Mouse (Mus musculus) spleen, adult 2 months (tissue): ENCODE data around the gene Ak5. TPM values are rescaled to one million over a fixed set of nuclear protein-coding genes. Genes with fewer than 3 reads are reported as not detected.

Source experiments
- DNase-seq, 2 experiments: peaks; one replicate each; pipeline versions ENCODE4 v3.0.0 to v3.0.0-alpha.2; 2012 to 2021; ENCODE audit warnings: low spot score in 2 of 2, low read depth in 1 of 2
- H3K27ac ChIP-seq: fragments of 200-500 bp; 2 replicates; pipeline ENCODE4 v1.5.1; 2012; ENCODE audit warnings: low read length, inconsistent platforms; ENCODE audit not compliant: insufficient read depth
- H3K27me3 ChIP-seq: fragments of 200-500 bp; 2 replicates; pipeline ENCODE4 v1.6.1; 2012; ENCODE audit warnings: mild to moderate bottlenecking, moderate library complexity, low read length, inconsistent platforms; ENCODE audit not compliant: control insufficient read depth, insufficient read depth
- H3K36me3 ChIP-seq: fragments of 200-500 bp; 2 replicates; pipeline ENCODE4 v1.6.1; 2012; ENCODE audit warnings: mild to moderate bottlenecking, low read length, inconsistent platforms; ENCODE audit not compliant: control insufficient read depth, insufficient read depth
- H3K4me1 ChIP-seq: fragments of 200-500 bp; 2 replicates; pipeline ENCODE4 v1.6.1; 2011; ENCODE audit warnings: inconsistent platforms; ENCODE audit not compliant: control insufficient read depth, insufficient read depth, insufficient read length
- H3K4me3 ChIP-seq: fragments of 200-500 bp; 2 replicates; pipeline ENCODE4 v1.5.1; 2011; ENCODE audit warnings: mild to moderate bottlenecking, inconsistent platforms; ENCODE audit not compliant: insufficient read depth, insufficient read length; ENCODE audit errors: extremely low read depth
- CTCF ChIP-seq: fragments of 200-500 bp; IDR thresholded peaks from 2 replicates; pipeline ENCODE4 v1.5.1; 2011; ENCODE audit warnings: mild to moderate bottlenecking, inconsistent platforms; ENCODE audit not compliant: insufficient read depth, insufficient read length, insufficient replicate concordance; ENCODE audit errors: extremely low read depth
- POLR2A ChIP-seq: fragments of 200-500 bp; IDR thresholded peaks from 2 replicates; pipeline ENCODE4 v1.6.1; 2011; ENCODE audit warnings: low read depth, low read length, inconsistent platforms
- WGBS: fragments of 180-500 bp; shearing (Covaris S2); methylation state at CpG from one replicate; pipeline ENCODE4 v1.1.7; 2018; 5-methylcytosine and 5-hydroxymethylcytosine counted together
- polyA plus RNA-seq: library from polyadenylated mRNA; depleted of rRNA; stranded (reverse); fragments of >200 nt; gene quantifications from 2 replicates; pipeline ENCODE4 v1.2.3, GENCODE M21; 2012

Gene Ak5
- polyA plus RNA-seq, 1 experiment = 0.02 TPM

GRCm38 (mm10) chr3:152522634-152523314 lies 145.4 kb downstream of the Ak5 start:
- DNase-seq = no peak
- Histone ChIP-seq H3K4me3 (no peak overlapping the region), H3K36me3 (no peaks in the 10 kb centered on the region), H3K27me3 (no peaks in the 10 kb centered on the region), H3K4me1 (no peaks in the 10 kb centered on the region), H3K27ac (no peak overlapping the region)
- TF ChIP-seq POLR2A (no peak), CTCF (no peak)
- 80% methylated on average over 6 of the region's 6 CpGs for WGBS

GRCm38 (mm10) chr3:152521054-152521453 lies 147.1 kb downstream of the Ak5 start:
- Histone ChIP-seq H3K27me3 (no peaks in the 10 kb centered on the region), H3K27ac (no peak overlapping the region), H3K4me3 (no peak overlapping the region), H3K4me1 (no peaks in the 10 kb centered on the region), H3K36me3 (no peaks in the 10 kb centered on the region)
- WGBS = 87% methylated on average over 7 of the region's 7 CpGs
- no peak for DNase-seq
- TF ChIP-seq POLR2A = no peak
- no peak for TF ChIP-seq CTCF

GRCm38 (mm10) chr3:152520074-152520473 lies 148.1 kb downstream of the Ak5 start:
- H3K36me3 ChIP-seq = no peaks in the 10 kb centered on the region
- no peak for DNase-seq
- TF ChIP-seq POLR2A (no peak), CTCF (no peak)

GRCm38 (mm10) chr3:152519556-152519955 lies 148.6 kb downstream of the Ak5 start:
- Histone ChIP-seq H3K4me1 (no peaks in the 10 kb centered on the region), H3K27ac (no peak overlapping the region), H3K36me3 (no peaks in the 10 kb centered on the region), H3K4me3 (no peak overlapping the region), H3K27me3 (no peaks in the 10 kb centered on the region)
- 89% methylated on average over 10 of the region's 10 CpGs for WGBS
- no peak for DNase-seq
- no peak for TF ChIP-seq CTCF
- TF ChIP-seq POLR2A = no peak

More at GRCm38 (mm10) chr3:152520074-152520473, 148.1 kb downstream of the Ak5 start:
- 92% methylated on average over 3 of the region's 3 CpGs for WGBS
- H3K4me3 ChIP-seq = no peak overlapping the region
- H3K27me3 ChIP-seq = no peaks in the 10 kb centered on the region
- no peak overlapping the region for H3K27ac ChIP-seq
- no peaks in the 10 kb centered on the region for H3K4me1 ChIP-seq

- H3K27me3 ChIP-seq = no peaks in the 10 kb centered on the region
- TF ChIP-seq POLR2A (no peak), CTCF (no peak)
- H3K27ac ChIP-seq = no peak overlapping the region
- 79% methylated on average over 3 of the region's 3 CpGs for WGBS
- no peak overlapping the region for H3K4me3 ChIP-seq
- DNase-seq = no peak
- no peaks in the 10 kb centered on the region for H3K36me3 ChIP-seq
- no peaks in the 10 kb centered on the region for H3K4me1 ChIP-seq
Observed at GRCm38 (mm10) chr3:152516569-152516968, 151.6 kb downstream of the Ak5 start.

- 86% methylated on average over 6 of the region's 6 CpGs for WGBS
- TF ChIP-seq CTCF (no peak), POLR2A (no peak)
- no peaks in the 10 kb centered on the region for H3K27me3 ChIP-seq
- no peaks in the 10 kb centered on the region for H3K4me1 ChIP-seq
- H3K4me3 ChIP-seq = no peak overlapping the region
- no peak overlapping the region for H3K27ac ChIP-seq
- DNase-seq = no peak
- H3K36me3 ChIP-seq = no peaks in the 10 kb centered on the region
Observed at GRCm38 (mm10) chr3:152515959-152516358, 152.2 kb downstream of the Ak5 start.

GRCm38 (mm10) chr3:152512517-152512916 lies 155.6 kb downstream of the Ak5 start:
- no peak for TF ChIP-seq POLR2A
- TF ChIP-seq CTCF = no peak
- Histone ChIP-seq H3K4me3 (no peak overlapping the region), H3K36me3 (no peaks in the 10 kb centered on the region), H3K27ac (no peak overlapping the region), H3K27me3 (no peaks in the 10 kb centered on the region), H3K4me1 (no peaks in the 10 kb centered on the region)
- DNase-seq = no peak
- 9% methylated on average over 2 of the region's 2 CpGs for WGBS
